Mouse (Mus musculus) c-Kit-negative CD71-positive TER-119-positive erythroid progenitor cells, embryonic 14.5 days (primary cell): Measurements from ENCODE around the gene Defb42.

ENCODE experiments used
- DNase-seq: peaks from one replicate; pipeline ENCODE4 v3.0.0-alpha.2; 2013; ENCODE audit warnings: low read depth, low spot score

The Defb42 gene

DNA sequence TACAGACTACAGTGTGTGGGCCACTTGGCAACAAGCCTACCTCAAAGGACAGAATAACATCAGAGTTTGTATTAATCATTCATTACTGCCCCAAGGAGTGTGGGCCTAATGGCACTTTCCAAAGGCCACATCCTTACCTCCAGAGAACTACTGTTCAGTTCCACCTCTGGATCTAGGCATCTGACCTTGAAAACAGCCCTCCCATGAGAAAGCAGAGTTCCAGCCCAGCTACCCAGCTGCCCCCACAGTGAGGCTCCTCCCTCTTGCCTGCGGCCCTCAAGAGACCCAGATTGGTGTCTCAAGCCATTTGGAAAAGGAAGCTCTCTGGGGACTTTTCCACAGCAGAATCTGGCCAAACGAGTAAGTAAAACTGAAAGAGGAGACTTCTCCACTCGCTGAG lies at the start of gene Defb42:
Gene Defb42 (plus strand): TSS at position 301 of the 400 bp plus-strand sequence.
- DNase-seq: no peak

- DNase-seq: no peak
Measured at GRCm38 (mm10) chr14:62997777-62998176, 49.0 kb upstream of the Defb42 start, which contains the start of gene Defb47. Gene Defb47 (plus strand): TSS chr14:62998077.

GRCm38 (mm10) chr14:62998977-62999376 lies 47.8 kb upstream of the Defb42 start:
- DNase-seq: no peak

- DNase-seq: no peak
Measured at GRCm38 (mm10) chr14:63002588-63002987, 44.2 kb upstream of the Defb42 start.

GRCm38 (mm10) chr14:63011471-63011870 lies 35.3 kb upstream of the Defb42 start, which contains the start of gene Defb43:
Gene Defb43 (plus strand): TSS chr14:63011771.
- DNase-seq: no peak

- no peak for DNase-seq
Measured at GRCm38 (mm10) chr14:63013082-63013481, 33.7 kb upstream of the Defb42 start.

- DNase-seq: no peak
Measured at GRCm38 (mm10) chr14:63014667-63015066, 32.1 kb upstream of the Defb42 start.

GRCm38 (mm10) chr14:63020524-63021156 lies 26.2 kb upstream of the Defb42 start:
- no peak for DNase-seq

GRCm38 (mm10) chr14:63049910-63050370 lies 3.1 kb downstream of the Defb42 start, which contains the start of gene Defb30:
Gene Defb30 (minus strand): TSS chr14:63049960.
- no peak for DNase-seq

DNA sequence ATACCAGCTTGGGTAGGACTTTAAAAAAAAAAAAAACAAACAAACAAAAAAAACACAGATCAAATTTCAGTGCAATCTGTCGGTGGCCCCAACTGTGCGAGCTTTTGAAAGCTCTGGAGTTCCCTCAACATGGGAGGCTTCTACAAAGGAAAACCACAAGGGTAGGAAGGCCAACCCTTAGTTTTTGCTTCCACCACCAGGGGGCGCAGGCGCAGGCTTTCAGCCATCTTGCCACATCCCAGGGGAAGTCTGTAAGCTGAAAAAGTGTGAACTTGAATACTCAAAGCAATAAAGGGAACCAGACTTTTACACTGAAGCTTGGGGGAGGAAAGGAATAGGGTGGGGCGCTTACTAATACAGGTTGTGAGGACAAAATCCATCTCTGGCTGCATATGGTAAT lies 4.0 kb downstream of the Defb42 start:
- DNase-seq: peak; percentile 59

DNA sequence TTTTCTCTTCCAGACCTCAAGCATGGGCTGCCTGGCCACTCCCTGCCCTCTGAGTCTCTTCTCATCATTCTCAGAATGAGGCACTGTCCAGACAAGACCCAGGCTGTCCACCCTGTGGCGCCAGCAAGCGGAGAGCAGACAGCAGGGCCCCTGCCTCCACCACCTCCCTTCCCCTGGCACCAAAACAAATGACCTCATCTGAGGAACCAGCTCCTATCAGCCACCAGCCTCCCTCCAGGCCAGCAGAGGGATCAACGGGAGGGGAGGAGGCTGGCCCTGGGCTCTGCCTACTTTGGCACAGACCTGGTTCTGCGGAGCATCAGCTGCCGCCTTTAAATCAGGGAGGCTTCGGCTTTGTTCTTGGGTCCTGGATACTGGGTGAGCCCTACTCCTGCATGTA lies 7.9 kb downstream of the Defb42 start:
- no peak for DNase-seq

DNA sequence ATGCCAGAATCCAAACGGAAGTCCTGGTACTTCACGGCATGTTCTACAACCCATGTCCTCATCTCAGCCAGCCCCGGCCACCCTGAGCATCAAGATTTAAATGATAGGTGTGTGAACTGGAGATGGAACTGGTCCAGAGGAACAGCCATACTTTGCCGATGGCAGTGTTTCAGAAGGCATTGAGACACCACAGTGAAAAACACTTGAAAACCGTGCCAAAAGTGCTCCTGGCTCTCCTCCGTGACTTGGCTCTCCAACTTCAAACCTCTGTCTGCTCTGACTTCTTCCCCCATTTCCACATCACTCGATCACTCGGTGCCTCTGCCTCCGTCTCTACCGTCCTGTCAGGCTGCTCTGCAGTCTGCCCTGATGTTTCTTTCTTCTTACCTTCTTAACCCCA lies 13.6 kb downstream of the Defb42 start:
- DNase-seq: no peak

- DNase-seq: peak; percentile 64
Measured at GRCm38 (mm10) chr14:63062184-63062583, 15.4 kb downstream of the Defb42 start.

- no peak for DNase-seq
Measured at GRCm38 (mm10) chr14:63065391-63065790, 18.6 kb downstream of the Defb42 start.

DNA sequence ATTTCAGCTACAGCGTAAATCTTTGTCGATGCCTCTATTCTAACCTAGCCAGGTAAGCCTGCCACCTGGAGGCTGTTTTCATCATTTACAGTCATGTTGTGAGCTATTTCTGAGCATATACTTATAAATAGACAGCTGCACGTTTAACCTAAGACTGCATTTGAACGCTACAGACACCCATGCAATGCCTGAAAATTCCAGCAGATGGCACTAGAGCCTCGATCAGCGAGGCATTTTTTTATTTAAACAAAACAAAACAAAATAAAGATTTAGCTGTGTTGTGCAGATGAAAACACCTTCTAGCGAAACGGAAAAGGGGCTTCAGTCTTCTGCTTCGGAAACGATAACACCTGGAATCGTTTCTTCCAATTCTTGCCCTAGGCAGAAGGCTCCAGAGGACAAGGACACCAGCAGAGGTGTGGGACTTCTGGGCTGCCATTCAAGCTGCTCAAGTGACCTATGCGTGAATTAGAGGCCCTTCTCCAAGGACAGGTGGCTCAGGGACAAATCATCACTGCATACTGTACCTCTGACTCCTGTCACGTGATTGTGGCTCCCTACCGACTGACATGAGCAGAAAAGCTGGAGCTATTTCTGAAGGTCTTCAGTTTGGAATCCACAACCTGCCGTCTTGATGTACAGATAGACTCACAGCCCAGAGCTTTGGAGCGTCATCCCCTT lies 20.0 kb downstream of the Defb42 start:
- DNase-seq: peak; percentile 67

GRCm38 (mm10) chr14:63067708-63068107 lies 20.9 kb downstream of the Defb42 start:
- DNase-seq: no peak
